Mouse (Mus musculus): ENCODE results near the gene Spock1. TPM values are rescaled to one million over a fixed set of nuclear protein-coding genes. Genes with fewer than 3 reads are reported as not detected.

Spock1 gene
- polyA plus RNA-seq, 1 experiment from 2014 or later = 10.6 TPM

- no peak overlapping the region for H3K4me3 ChIP-seq (ENCODE audit: low read depth, low read length)
- H3K4me1 ChIP-seq (ENCODE audit: control insufficient read depth, insufficient read depth, low read length) = no peaks in the 10 kb centered on the region
- no peaks in the 10 kb centered on the region for H3K36me3 ChIP-seq (ENCODE audit: control insufficient read depth, insufficient read depth, low read length)
- no peak overlapping the region for H3K27ac ChIP-seq (ENCODE audit: low read length)
- H3K27me3 ChIP-seq (ENCODE audit: control insufficient read depth, insufficient read depth, low read length) = no peaks in the 10 kb centered on the region
- no peak overlapping the region for H3K9ac ChIP-seq (replicated peaks; ENCODE audit: low read depth, low read length)
- no peak for ATAC-seq (ENCODE audit: insufficient number of reproducible peaks, insufficient read depth, low FRiP score, low read depth)
- WGBS = 84% methylated on average over 10 of the region's 10 CpGs
- H3K9me3 ChIP-seq (ENCODE audit: control insufficient read depth, low read depth, low read length) = no peaks in the 10 kb centered on the region
- no peak overlapping the region for H3K4me2 ChIP-seq (replicated peaks; ENCODE audit: low read depth, low read length)
These were observed 51.8 kb downstream of the Spock1 start for GRCm38 (mm10) chr13:57856311-57856853.

- H3K4me1 ChIP-seq (ENCODE audit: control insufficient read depth, insufficient read depth, low read length) = no peaks in the 10 kb centered on the region
- no peaks in the 10 kb centered on the region for H3K36me3 ChIP-seq (ENCODE audit: control insufficient read depth, insufficient read depth, low read length)
- no peaks in the 10 kb centered on the region for H3K27me3 ChIP-seq (ENCODE audit: control insufficient read depth, insufficient read depth, low read length)
- no peak overlapping the region for H3K4me3 ChIP-seq (ENCODE audit: low read depth, low read length)
- H3K4me2 ChIP-seq (replicated peaks; ENCODE audit: low read depth, low read length) = no peak overlapping the region
- ATAC-seq (ENCODE audit: insufficient number of reproducible peaks, insufficient read depth, low FRiP score, low read depth) = no peak
- no peaks in the 10 kb centered on the region for H3K9me3 ChIP-seq (ENCODE audit: control insufficient read depth, low read depth, low read length)
- WGBS = 76% methylated on average over 4 of the region's 4 CpGs
- no peak overlapping the region for H3K27ac ChIP-seq (ENCODE audit: low read length)
- no peak overlapping the region for H3K9ac ChIP-seq (replicated peaks; ENCODE audit: low read depth, low read length)
These were observed 52.4 kb downstream of the Spock1 start for GRCm38 (mm10) chr13:57855766-57856165.

GRCm38 (mm10) chr13:57854416-57854815, 53.7 kb downstream of the Spock1 start:
- no peak overlapping the region for H3K27ac ChIP-seq (ENCODE audit: low read length)
- H3K4me1 ChIP-seq (ENCODE audit: control insufficient read depth, insufficient read depth, low read length) = no peaks in the 10 kb centered on the region
- no peak for ATAC-seq (ENCODE audit: insufficient number of reproducible peaks, insufficient read depth, low FRiP score, low read depth)
- no peaks in the 10 kb centered on the region for H3K36me3 ChIP-seq (ENCODE audit: control insufficient read depth, insufficient read depth, low read length)
- no peaks in the 10 kb centered on the region for H3K27me3 ChIP-seq (ENCODE audit: control insufficient read depth, insufficient read depth, low read length)
- H3K4me2 ChIP-seq (replicated peaks; ENCODE audit: low read depth, low read length) = no peak overlapping the region
- H3K4me3 ChIP-seq (ENCODE audit: low read depth, low read length) = no peak overlapping the region
- no peak overlapping the region for H3K9ac ChIP-seq (replicated peaks; ENCODE audit: low read depth, low read length)
- 81% methylated on average over 8 of the region's 8 CpGs for WGBS
- H3K9me3 ChIP-seq (ENCODE audit: control insufficient read depth, low read depth, low read length) = no peaks in the 10 kb centered on the region

DNA sequence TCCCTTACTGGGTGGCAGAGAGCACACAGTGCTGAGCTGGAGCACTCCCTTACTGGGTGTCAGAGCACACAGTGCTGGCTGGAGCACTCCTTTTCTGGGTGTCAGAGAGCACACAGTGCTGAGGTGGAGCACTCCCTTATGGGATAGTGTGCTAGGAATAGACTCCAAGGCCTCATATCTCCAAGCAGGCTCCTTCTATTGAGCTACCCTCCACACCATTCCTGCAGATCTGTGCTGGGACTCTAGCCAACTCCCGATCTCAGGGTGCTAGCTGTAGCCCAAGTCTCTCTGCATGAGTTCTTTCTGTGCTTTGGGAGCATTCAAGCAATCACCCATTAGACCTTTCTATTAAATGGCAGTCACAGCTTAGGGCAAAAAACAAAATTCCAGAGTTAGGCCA, 54.5 kb downstream of the Spock1 start:
- ATAC-seq (ENCODE audit: insufficient number of reproducible peaks, insufficient read depth, low FRiP score, low read depth) = no peak
- WGBS = 91% methylated on average over 1 of the region's 1 CpGs
- H3K4me3 ChIP-seq (ENCODE audit: low read depth, low read length) = no peak overlapping the region

DNA sequence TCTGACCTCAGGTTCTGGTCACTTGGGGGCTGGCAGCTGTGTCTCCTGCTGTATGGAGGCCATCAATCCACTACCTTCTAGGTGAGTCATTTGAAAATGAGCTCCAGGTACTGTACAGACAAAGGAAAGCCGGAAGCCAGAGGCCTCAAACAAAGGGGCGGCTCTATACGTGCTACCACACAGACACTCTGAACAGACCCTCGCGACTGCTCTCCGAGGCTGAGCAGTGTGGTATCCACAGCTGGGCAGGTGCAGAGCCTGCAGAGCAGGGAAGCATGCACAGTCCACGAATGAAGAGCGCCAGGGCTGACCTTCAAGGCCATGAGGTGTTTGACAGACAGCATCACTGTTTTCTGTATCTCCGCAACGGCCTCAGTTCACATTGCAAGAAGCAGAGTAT, 55.0 kb downstream of the Spock1 start:
- H3K9me3 ChIP-seq (ENCODE audit: control insufficient read depth, low read depth, low read length) = no peaks in the 10 kb centered on the region

More for the DNA sequence above, 54.5 kb downstream of the Spock1 start:
- Histone ChIP-seq H3K9me3 (ENCODE audit: control insufficient read depth, low read depth, low read length) (no peaks in the 10 kb centered on the region), H3K27ac (ENCODE audit: low read length) (no peak overlapping the region), H3K36me3 (ENCODE audit: control insufficient read depth, insufficient read depth, low read length) (no peaks in the 10 kb centered on the region), H3K4me1 (ENCODE audit: control insufficient read depth, insufficient read depth, low read length) (no peaks in the 10 kb centered on the region), H3K27me3 (ENCODE audit: control insufficient read depth, insufficient read depth, low read length) (no peaks in the 10 kb centered on the region), H3K4me2 (replicated peaks; ENCODE audit: low read depth, low read length) (no peak overlapping the region), H3K9ac (replicated peaks; ENCODE audit: low read depth, low read length) (no peak overlapping the region)

GRCm38 (mm10) chr13:57848931-57849330, 59.2 kb downstream of the Spock1 start:
- Histone ChIP-seq H3K27me3 (ENCODE audit: control insufficient read depth, insufficient read depth, low read length) (no peaks in the 10 kb centered on the region), H3K27ac (ENCODE audit: low read length) (no peak overlapping the region), H3K4me1 (ENCODE audit: control insufficient read depth, insufficient read depth, low read length) (no peaks in the 10 kb centered on the region), H3K9ac (replicated peaks; ENCODE audit: low read depth, low read length) (no peak overlapping the region), H3K36me3 (ENCODE audit: control insufficient read depth, insufficient read depth, low read length) (no peaks in the 10 kb centered on the region), H3K4me3 (ENCODE audit: low read depth, low read length) (no peak overlapping the region), H3K4me2 (replicated peaks; ENCODE audit: low read depth, low read length) (no peak overlapping the region), H3K9me3 (ENCODE audit: control insufficient read depth, low read depth, low read length) (no peaks in the 10 kb centered on the region)
- 81% methylated on average over 1 of the region's 1 CpGs for WGBS
- ATAC-seq (ENCODE audit: insufficient number of reproducible peaks, insufficient read depth, low FRiP score, low read depth) = no peak

More for the DNA sequence above, 55.0 kb downstream of the Spock1 start:
- H3K36me3 ChIP-seq (ENCODE audit: control insufficient read depth, insufficient read depth, low read length) = no peaks in the 10 kb centered on the region
- 68% methylated on average over 10 of the region's 10 CpGs for WGBS
- no peak overlapping the region for H3K4me2 ChIP-seq (replicated peaks; ENCODE audit: low read depth, low read length)
- no peak for ATAC-seq (ENCODE audit: insufficient number of reproducible peaks, insufficient read depth, low FRiP score, low read depth)
- H3K27ac ChIP-seq (ENCODE audit: low read length) = no peak overlapping the region
- H3K4me1 ChIP-seq (ENCODE audit: control insufficient read depth, insufficient read depth, low read length) = no peaks in the 10 kb centered on the region
- H3K27me3 ChIP-seq (ENCODE audit: control insufficient read depth, insufficient read depth, low read length) = no peaks in the 10 kb centered on the region
- H3K9ac ChIP-seq (replicated peaks; ENCODE audit: low read depth, low read length) = no peak overlapping the region
- no peak overlapping the region for H3K4me3 ChIP-seq (ENCODE audit: low read depth, low read length)

- WGBS = 80% methylated on average over 4 of the region's 4 CpGs
- no peak overlapping the region for H3K27ac ChIP-seq (ENCODE audit: low read length)
- ATAC-seq (ENCODE audit: insufficient number of reproducible peaks, insufficient read depth, low FRiP score, low read depth) = no peak
These were observed 61.0 kb downstream of the Spock1 start for GRCm38 (mm10) chr13:57847101-57847500.

GRCm38 (mm10) chr13:57846468-57846867, 61.7 kb downstream of the Spock1 start:
- H3K4me2 ChIP-seq (replicated peaks; ENCODE audit: low read depth, low read length) = no peak overlapping the region
- H3K9ac ChIP-seq (replicated peaks; ENCODE audit: low read depth, low read length) = no peak overlapping the region
- H3K27ac ChIP-seq (ENCODE audit: low read length) = no peak overlapping the region
- no peak overlapping the region for H3K4me3 ChIP-seq (ENCODE audit: low read depth, low read length)
- no peak for ATAC-seq (ENCODE audit: insufficient number of reproducible peaks, insufficient read depth, low FRiP score, low read depth)
- H3K9me3 ChIP-seq (ENCODE audit: control insufficient read depth, low read depth, low read length) = no peaks in the 10 kb centered on the region
- WGBS = 91% methylated on average over 9 of the region's 9 CpGs
- no peaks in the 10 kb centered on the region for H3K36me3 ChIP-seq (ENCODE audit: control insufficient read depth, insufficient read depth, low read length)
- no peaks in the 10 kb centered on the region for H3K27me3 ChIP-seq (ENCODE audit: control insufficient read depth, insufficient read depth, low read length)
- no peaks in the 10 kb centered on the region for H3K4me1 ChIP-seq (ENCODE audit: control insufficient read depth, insufficient read depth, low read length)

More at GRCm38 (mm10) chr13:57847101-57847500, 61.0 kb downstream of the Spock1 start:
- Histone ChIP-seq H3K36me3 (ENCODE audit: control insufficient read depth, insufficient read depth, low read length) (no peaks in the 10 kb centered on the region), H3K4me2 (replicated peaks; ENCODE audit: low read depth, low read length) (no peak overlapping the region), H3K9ac (replicated peaks; ENCODE audit: low read depth, low read length) (no peak overlapping the region), H3K27me3 (ENCODE audit: control insufficient read depth, insufficient read depth, low read length) (no peaks in the 10 kb centered on the region), H3K4me1 (ENCODE audit: control insufficient read depth, insufficient read depth, low read length) (no peaks in the 10 kb centered on the region), H3K4me3 (ENCODE audit: low read depth, low read length) (no peak overlapping the region), H3K9me3 (ENCODE audit: control insufficient read depth, low read depth, low read length) (no peaks in the 10 kb centered on the region)

Measured in stomach, embryonic 14.5 days (tissue).